Mouse (Mus musculus) frontal cortex, adult (tissue): ENCODE results near the gene Arxes2.

Source experiments
- ATAC-seq: cut with Nextera tagmentation; 2 replicates; pipeline ENCODE4 v1.9.2; 2017; ENCODE audit warnings: mild to moderate bottlenecking, moderate library complexity, mixed read lengths; ENCODE audit not compliant: low TSS enrichment

Arxes2 gene

DNA sequence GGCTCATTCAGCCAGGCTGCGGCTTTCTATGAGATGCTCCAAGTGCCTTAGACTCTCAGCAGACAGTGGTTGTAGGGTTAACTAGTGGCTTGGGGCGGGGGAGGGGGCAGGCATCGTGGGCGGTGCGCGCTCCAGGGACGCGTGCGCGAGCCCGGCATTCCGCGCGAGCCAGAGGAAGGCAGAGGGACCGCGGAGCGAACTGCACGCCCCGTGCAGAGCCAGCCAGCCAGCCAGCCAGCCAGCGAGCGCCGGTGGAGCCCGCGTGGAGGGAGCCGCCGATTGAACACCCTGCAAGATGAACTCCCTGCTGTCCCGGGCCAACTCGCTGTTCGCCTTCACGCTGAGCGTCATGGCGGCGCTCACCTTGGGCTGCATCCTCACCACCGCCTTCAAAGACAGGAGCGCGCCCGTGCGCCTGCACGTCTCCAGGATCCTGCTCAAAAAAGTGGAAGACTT is at the start of gene Arxes2:
TSS of gene Arxes2 (plus strand) at position 161 of the 456 bp plus-strand sequence.
- ATAC-seq = peak; percentile 92

- peak; percentile 34; the same call in 1 of the 2 replicates for ATAC-seq
Observed at GRCm38 (mm10) chrX:135948699-135949437, 44.8 kb upstream of the Arxes2 start.

GRCm38 (mm10) chrX:135956988-135957690 is 36.5 kb upstream of the Arxes2 start:
- ATAC-seq = no peak

DNA sequence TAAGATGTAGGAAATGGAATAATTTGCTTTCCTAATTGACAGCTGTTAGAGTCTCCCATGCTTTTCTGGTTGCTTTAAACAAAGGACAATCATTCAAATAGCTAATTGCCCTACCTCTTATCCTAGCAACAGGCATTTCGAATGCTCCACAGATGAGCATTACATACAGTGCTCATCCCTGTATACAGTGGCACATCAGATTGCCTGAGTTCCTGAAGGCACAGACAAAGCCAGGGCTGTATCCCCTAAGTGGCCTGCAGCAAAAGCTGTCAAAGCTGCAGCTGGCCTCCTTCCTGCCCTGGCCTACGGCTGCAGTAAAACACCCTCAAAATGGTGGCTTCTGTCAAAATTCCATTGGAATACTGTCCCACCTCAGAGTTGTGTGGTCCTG is 35.9 kb upstream of the Arxes2 start:
- no peak for ATAC-seq

DNA sequence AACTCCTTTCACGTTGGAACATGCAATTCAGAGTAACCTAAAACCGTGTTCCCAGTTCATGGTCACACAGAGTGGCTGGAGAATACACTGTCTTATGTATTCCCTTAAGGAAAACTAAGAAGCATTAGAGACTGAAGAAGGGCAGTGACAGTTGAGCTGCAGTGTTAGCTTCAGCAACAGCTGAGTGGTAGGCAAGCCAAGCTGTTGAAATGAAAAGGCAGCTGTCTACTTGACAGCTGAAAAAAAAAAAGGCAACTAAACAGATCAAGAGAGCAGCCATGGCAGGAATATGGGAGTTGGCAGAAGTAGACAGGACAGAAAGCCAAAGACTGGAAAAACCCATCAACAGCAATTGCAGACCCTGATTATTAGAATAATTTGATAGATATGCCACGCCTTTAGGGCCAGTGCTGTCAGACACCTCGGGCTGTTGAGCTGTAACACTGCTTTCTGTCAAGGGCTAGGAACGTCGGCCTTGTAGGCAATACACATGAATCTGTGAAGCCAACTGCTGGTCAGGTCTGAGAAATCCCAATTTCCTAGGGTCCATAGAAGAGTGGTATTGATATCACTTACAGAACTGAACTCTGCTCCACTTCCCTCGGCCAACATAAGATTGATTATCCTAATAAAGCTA is 34.9 kb upstream of the Arxes2 start:
- ATAC-seq = no peak

- ATAC-seq = no peak
Observed at GRCm38 (mm10) chrX:135959536-135959935, 34.1 kb upstream of the Arxes2 start.

GRCm38 (mm10) chrX:135962342-135962741 is 31.3 kb upstream of the Arxes2 start:
- ATAC-seq = no peak

DNA sequence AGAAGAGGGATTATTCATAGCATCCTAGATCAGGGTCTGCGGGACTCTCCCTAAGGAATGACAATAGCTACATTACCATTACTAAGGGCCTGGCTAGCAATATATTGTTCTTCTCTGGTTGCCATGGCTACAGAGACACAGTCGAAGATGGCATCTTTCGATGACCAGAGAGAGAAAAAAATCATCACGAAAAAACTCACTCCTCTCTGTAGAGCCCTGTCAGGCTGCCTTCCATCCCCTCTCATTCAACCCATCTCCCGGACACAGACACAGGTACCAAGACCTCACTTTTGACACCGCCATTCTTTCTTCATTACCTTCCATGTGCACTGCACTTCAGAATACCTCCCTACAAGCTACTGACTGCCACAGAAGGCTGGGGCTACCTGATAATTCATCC is 30.5 kb upstream of the Arxes2 start:
- ATAC-seq = no peak

GRCm38 (mm10) chrX:135963629-135964028 is 30.0 kb upstream of the Arxes2 start:
- peak; percentile 91 for ATAC-seq

DNA sequence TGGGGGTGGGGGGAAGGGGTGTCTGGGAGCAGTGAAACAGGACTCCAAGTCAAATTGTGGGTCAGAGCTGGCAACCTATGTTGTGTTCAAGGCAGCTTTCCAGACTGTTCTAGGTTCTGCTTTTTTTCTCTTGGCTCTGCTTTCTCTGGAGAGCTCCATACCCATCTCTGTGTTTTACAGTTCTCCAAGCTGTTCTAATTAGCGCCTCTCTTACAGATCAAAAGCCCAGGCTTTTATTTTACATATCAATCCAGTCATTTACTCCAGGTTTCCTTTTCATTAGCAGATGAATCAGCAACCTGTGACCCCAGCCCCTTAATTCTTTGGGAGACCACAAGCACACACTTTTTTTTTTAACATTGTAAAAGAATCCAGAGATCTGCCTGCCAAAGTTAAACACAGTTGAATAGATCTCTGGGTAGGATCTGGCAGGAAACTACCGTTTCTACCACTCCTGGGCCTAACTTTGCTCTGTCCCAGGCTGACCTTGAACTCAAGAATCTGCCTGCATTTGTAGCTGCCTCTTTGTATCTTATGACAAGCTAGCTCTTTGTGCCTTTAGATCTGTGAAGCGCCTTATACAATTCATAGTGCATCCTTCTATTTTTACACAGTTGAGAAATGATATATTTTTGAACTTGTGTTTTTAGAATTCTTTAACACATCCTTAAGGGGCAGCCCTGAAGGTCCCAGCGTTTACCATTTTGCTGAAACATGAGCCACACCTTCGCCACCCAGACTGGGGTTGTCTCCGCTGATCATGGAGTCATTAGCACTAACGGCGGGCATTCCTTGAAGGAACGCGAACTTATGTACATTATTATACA is 19.8 kb upstream of the Arxes2 start:
- ATAC-seq = peak; percentile 59; the same call in 1 of the 2 replicates

GRCm38 (mm10) chrX:135974424-135975225 is 19.0 kb upstream of the Arxes2 start:
- peak; percentile 38; the same call in 1 of the 2 replicates for ATAC-seq

DNA sequence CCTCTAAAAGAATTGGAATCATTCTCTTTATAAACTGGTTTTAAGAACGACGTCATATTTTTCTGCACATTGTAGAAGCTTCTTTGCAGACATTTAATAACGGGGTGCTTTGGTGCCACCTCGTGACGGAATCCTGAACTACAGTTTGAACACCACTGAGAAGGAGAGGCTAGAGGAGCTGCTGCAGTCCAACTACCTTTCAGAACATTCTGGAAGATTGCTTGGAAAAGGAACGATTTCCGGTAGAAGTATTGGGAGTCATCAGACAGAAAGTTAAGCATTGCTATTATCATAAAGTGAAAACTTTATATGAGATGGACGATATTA is 18.4 kb upstream of the Arxes2 start:
- peak; percentile 89 for ATAC-seq

- peak; percentile 95 for ATAC-seq
Observed at GRCm38 (mm10) chrX:135984539-135985260, 8.9 kb upstream of the Arxes2 start.

DNA sequence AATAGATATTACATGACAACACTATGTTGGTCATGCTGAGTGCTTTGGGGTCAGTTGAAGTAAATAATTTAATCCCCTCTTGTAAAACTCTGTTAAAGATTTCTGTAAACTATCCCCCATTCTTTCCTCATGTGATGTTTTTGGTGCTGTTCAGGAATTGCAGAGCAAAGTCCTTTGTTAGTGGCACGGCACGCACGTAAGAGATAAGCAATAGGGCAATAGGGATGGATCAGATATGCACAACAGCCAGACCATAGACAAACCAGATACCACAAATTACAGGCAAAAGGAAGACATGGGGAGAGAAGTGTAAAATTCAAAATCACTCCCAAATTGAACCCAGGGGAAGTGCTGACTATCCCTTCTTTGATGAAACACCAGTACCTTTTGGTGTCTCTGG is 7.4 kb upstream of the Arxes2 start:
- ATAC-seq = no peak

- ATAC-seq = no peak
Observed at GRCm38 (mm10) chrX:135990661-135991060, 3.0 kb upstream of the Arxes2 start.

DNA sequence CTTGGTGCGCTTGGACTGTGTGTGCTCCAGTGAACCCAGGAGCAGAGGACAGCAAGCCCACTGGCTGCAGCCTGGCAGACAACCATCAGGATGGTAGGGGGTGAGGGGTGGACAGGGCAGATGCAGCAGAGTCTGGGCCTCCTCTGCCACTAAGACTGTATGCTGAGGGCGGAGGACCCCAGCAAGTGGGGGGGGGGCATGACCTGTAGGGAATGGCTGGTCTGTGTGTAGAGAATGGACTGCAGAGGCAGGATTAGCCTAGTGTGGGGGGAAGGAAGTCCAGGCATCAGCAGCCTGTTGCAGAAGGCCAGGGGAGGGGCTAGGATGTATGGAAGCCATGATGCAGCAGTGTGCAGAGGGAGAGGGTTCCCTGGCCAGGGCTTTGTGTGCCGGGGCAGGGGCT is 431 bp upstream of the Arxes2 start:
- ATAC-seq = peak; percentile 80

- no peak for ATAC-seq
Observed at GRCm38 (mm10) chrX:136007199-136007843, 13.7 kb downstream of the Arxes2 start.

GRCm38 (mm10) chrX:136014392-136014791 is 20.8 kb downstream of the Arxes2 start:
- ATAC-seq = no peak

GRCm38 (mm10) chrX:136030331-136030730 is 36.7 kb downstream of the Arxes2 start:
- no peak for ATAC-seq
